Mouse (Mus musculus): Measurements from ENCODE around the gene Cbx4. TPM values are rescaled to one million over a fixed set of nuclear protein-coding genes. Genes with fewer than 3 reads are reported as not detected.

Cbx4 gene
- polyA plus RNA-seq (2015; fragmentation: Nextera tagmentation; extraction: Ambion mirVana), result 8.5 and 10.1 TPM in 2 replicates

GRCm38 (mm10) chr11:119086144-119086971, at the start of gene Cbx4:
Cbx4 (minus strand) TSS chr11:119086221.
- ATAC-seq (ENCODE audit: insufficient read depth, low FRiP score), result peak; percentile 92
- H3K27ac ChIP-seq (ENCODE audit: low read length), result peak within 1 kb of the TSS; percentile 98
- under 1% methylated on average over 65 of the region's 67 CpGs for WGBS
- peaks cover 68% of the 10 kb centered on the region for H3K4me1 ChIP-seq (ENCODE audit: control insufficient read depth, insufficient read depth, low read length)
- H3K4me3 ChIP-seq (replicated peaks; ENCODE audit: low read length), result peak within 1 kb of the TSS; percentile 71
- H3K36me3 ChIP-seq (ENCODE audit: control insufficient read depth, insufficient read depth, low read length), result peaks cover 1% of the 10 kb centered on the region; the same call in 1 of the 2 replicates
- no peaks in the 10 kb centered on the region for H3K9me3 ChIP-seq (replicated peaks; ENCODE audit: control insufficient read depth, low read length)
- peaks cover 30% of the 10 kb centered on the region for H3K27me3 ChIP-seq (ENCODE audit: control insufficient read depth, insufficient read depth, low read length)
- H3K4me2 ChIP-seq (ENCODE audit: low read depth, low read length), result peak within 1 kb of the TSS; percentile 95
- peak within 1 kb of the TSS; percentile 81 for H3K9ac ChIP-seq (ENCODE audit: low read length)

- Histone ChIP-seq H3K4me1 (ENCODE audit: control insufficient read depth, insufficient read depth, low read length) (peaks cover 10% of the 10 kb centered on the region; the same call in 1 of the 2 replicates), H3K4me3 (replicated peaks; ENCODE audit: low read length) (no peak overlapping the region), H3K9me3 (replicated peaks; ENCODE audit: control insufficient read depth, low read length) (no peaks in the 10 kb centered on the region; the same call in 1 of the 2 replicates), H3K27ac (ENCODE audit: low read length) (peak overlapping the region; percentile 73), H3K4me2 (ENCODE audit: low read depth, low read length) (no peak overlapping the region), H3K27me3 (ENCODE audit: control insufficient read depth, insufficient read depth, low read length) (no peaks in the 10 kb centered on the region), H3K36me3 (ENCODE audit: control insufficient read depth, insufficient read depth, low read length) (no peaks in the 10 kb centered on the region), H3K9ac (ENCODE audit: low read length) (no peak overlapping the region)
- 37% methylated on average over 17 of the region's 17 CpGs for WGBS
- peak; percentile 76 for ATAC-seq (ENCODE audit: insufficient read depth, low FRiP score)
These were observed 48.6 kb upstream of the Cbx4 start for GRCm38 (mm10) chr11:119134586-119134985.

- peaks cover 14% of the 10 kb centered on the region for H3K4me1 ChIP-seq (ENCODE audit: control insufficient read depth, insufficient read depth, low read length)
- 65% methylated on average over 5 of the region's 5 CpGs for WGBS
These were observed 47.6 kb upstream of the Cbx4 start for GRCm38 (mm10) chr11:119133437-119134221.

GRCm38 (mm10) chr11:119132198-119133035, 46.4 kb upstream of the Cbx4 start:
- WGBS, result 77% methylated on average over 14 of the region's 14 CpGs
- H3K4me3 ChIP-seq (replicated peaks; ENCODE audit: low read length), result no peak overlapping the region

More at GRCm38 (mm10) chr11:119133437-119134221, 47.6 kb upstream of the Cbx4 start:
- ATAC-seq (ENCODE audit: insufficient read depth, low FRiP score), result peak; percentile 11; the same call in 1 of the 2 replicates
- no peaks in the 10 kb centered on the region for H3K27me3 ChIP-seq (ENCODE audit: control insufficient read depth, insufficient read depth, low read length)
- no peaks in the 10 kb centered on the region for H3K36me3 ChIP-seq (ENCODE audit: control insufficient read depth, insufficient read depth, low read length)
- H3K9ac ChIP-seq (ENCODE audit: low read length), result no peak overlapping the region
- peak overlapping the region; percentile 73 for H3K27ac ChIP-seq (ENCODE audit: low read length)
- no peak overlapping the region for H3K4me3 ChIP-seq (replicated peaks; ENCODE audit: low read length)
- no peak overlapping the region for H3K4me2 ChIP-seq (ENCODE audit: low read depth, low read length)
- no peaks in the 10 kb centered on the region; the same call in 1 of the 2 replicates for H3K9me3 ChIP-seq (replicated peaks; ENCODE audit: control insufficient read depth, low read length)

GRCm38 (mm10) chr11:119130081-119130765, 44.2 kb upstream of the Cbx4 start:
- Histone ChIP-seq H3K9ac (ENCODE audit: low read length) (peak overlapping the region; percentile 39; the same call in 1 of the 2 replicates), H3K27me3 (ENCODE audit: control insufficient read depth, insufficient read depth, low read length) (no peaks in the 10 kb centered on the region), H3K27ac (ENCODE audit: low read length) (no peak overlapping the region), H3K4me3 (replicated peaks; ENCODE audit: low read length) (no peak overlapping the region), H3K4me2 (ENCODE audit: low read depth, low read length) (peak overlapping the region; percentile 27; the same call in 1 of the 2 replicates), H3K4me1 (ENCODE audit: control insufficient read depth, insufficient read depth, low read length) (peaks cover 41% of the 10 kb centered on the region), H3K36me3 (ENCODE audit: control insufficient read depth, insufficient read depth, low read length) (no peaks in the 10 kb centered on the region), H3K9me3 (replicated peaks; ENCODE audit: control insufficient read depth, low read length) (no peaks in the 10 kb centered on the region; the same call in 1 of the 2 replicates)
- ATAC-seq (ENCODE audit: insufficient read depth, low FRiP score), result no peak
- 8% methylated on average over 23 of the region's 24 CpGs for WGBS

More at GRCm38 (mm10) chr11:119132198-119133035, 46.4 kb upstream of the Cbx4 start:
- H3K27me3 ChIP-seq (ENCODE audit: control insufficient read depth, insufficient read depth, low read length), result no peaks in the 10 kb centered on the region
- H3K9me3 ChIP-seq (replicated peaks; ENCODE audit: control insufficient read depth, low read length), result no peaks in the 10 kb centered on the region; the same call in 1 of the 2 replicates
- H3K4me1 ChIP-seq (ENCODE audit: control insufficient read depth, insufficient read depth, low read length), result peaks cover 26% of the 10 kb centered on the region
- no peak overlapping the region for H3K27ac ChIP-seq (ENCODE audit: low read length)
- ATAC-seq (ENCODE audit: insufficient read depth, low FRiP score), result no peak
- H3K4me2 ChIP-seq (ENCODE audit: low read depth, low read length), result no peak overlapping the region
- no peaks in the 10 kb centered on the region for H3K36me3 ChIP-seq (ENCODE audit: control insufficient read depth, insufficient read depth, low read length)
- H3K9ac ChIP-seq (ENCODE audit: low read length), result no peak overlapping the region

- Histone ChIP-seq H3K27ac (ENCODE audit: low read length) (no peak overlapping the region), H3K27me3 (ENCODE audit: control insufficient read depth, insufficient read depth, low read length) (no peaks in the 10 kb centered on the region), H3K9ac (ENCODE audit: low read length) (peak overlapping the region; percentile 26; the same call in 1 of the 2 replicates), H3K9me3 (replicated peaks; ENCODE audit: control insufficient read depth, low read length) (no peaks in the 10 kb centered on the region; the same call in 1 of the 2 replicates), H3K4me3 (replicated peaks; ENCODE audit: low read length) (no peak overlapping the region), H3K36me3 (ENCODE audit: control insufficient read depth, insufficient read depth, low read length) (no peaks in the 10 kb centered on the region), H3K4me1 (ENCODE audit: control insufficient read depth, insufficient read depth, low read length) (peaks cover 41% of the 10 kb centered on the region), H3K4me2 (ENCODE audit: low read depth, low read length) (0 out of 2 replicates have a peak overlapping the region, but pooled peaks have one; percentile 27)
- ATAC-seq (ENCODE audit: insufficient read depth, low FRiP score), result no peak
- 54% methylated on average over 18 of the region's 18 CpGs for WGBS
These were observed 43.4 kb upstream of the Cbx4 start for GRCm38 (mm10) chr11:119129281-119130058.

GRCm38 (mm10) chr11:119128668-119129280, 42.8 kb upstream of the Cbx4 start:
- Histone ChIP-seq H3K4me2 (ENCODE audit: low read depth, low read length) (no peak overlapping the region), H3K4me1 (ENCODE audit: control insufficient read depth, insufficient read depth, low read length) (peaks cover 39% of the 10 kb centered on the region), H3K36me3 (ENCODE audit: control insufficient read depth, insufficient read depth, low read length) (no peaks in the 10 kb centered on the region), H3K9me3 (replicated peaks; ENCODE audit: control insufficient read depth, low read length) (no peaks in the 10 kb centered on the region; the same call in 1 of the 2 replicates), H3K4me3 (replicated peaks; ENCODE audit: low read length) (no peak overlapping the region), H3K27me3 (ENCODE audit: control insufficient read depth, insufficient read depth, low read length) (no peaks in the 10 kb centered on the region), H3K9ac (ENCODE audit: low read length) (peak overlapping the region; percentile 44; the same call in 1 of the 2 replicates), H3K27ac (ENCODE audit: low read length) (peak overlapping the region; percentile 23; the same call in 1 of the 2 replicates)
- no peak for ATAC-seq (ENCODE audit: insufficient read depth, low FRiP score)
- WGBS, result 51% methylated on average over 11 of the region's 11 CpGs

Data from stomach, embryonic 16.5 days (tissue).